ENCODE assay signal across 20 mouse cellular contexts in genomic region chr13:35875396-35875795, GRCm38 (mm10). TPM values are rescaled to one million over a fixed set of nuclear protein-coding genes. Genes with fewer than 3 reads are reported as not detected.
A peak's percentile ranks its signal among the peaks of the same experiment; 100 is the strongest.
DNase-seq lines count a peak whose midpoint lies in the region; ATAC-seq lines count a peak whose summit lies in the region.
"Had no signal": no experiment of that assay in that cellular context is flagged by ENCODE, and none has a peak within 500 bp of the region (broad histone marks: within the 10 kb centered on the region; RNA-seq: fewer than 3 reads in every experiment).

No protein-coding gene starts in this region.

- no peak for DNase-seq in frontal cortex, postnatal 14 days (ENCODE audit: low spot score in 2 of 2)
- peak; percentile 19 to 34 for DNase-seq in left cerebral cortex, postnatal 36 days (ENCODE audit: low spot score in 2 of 2)
- no peak for DNase-seq in left cerebral cortex, adult 11 months (ENCODE audit: low spot score)
- peak; percentile 26 for DNase-seq in right cerebral cortex, postnatal 25 days
- no peak for DNase-seq in right cerebral cortex, postnatal 4 days
- DNase-seq: adrenal gland, adult 8-10 months; adrenal gland, postnatal 25 days; cerebellum, adult 18-20 months; cerebellum, adult 9-10 months; cerebellum, postnatal 14 days; gastrocnemius, adult 2 months; gastrocnemius, postnatal 14 days; heart, adult 11 months; heart, postnatal 10 days; heart, postnatal 36 days had no signal

- intact Hi-C loops in left cerebral cortex, postnatal 36 days (cut with DNase I) = no loop called here

- peak; percentile 90 for ATAC-seq in frontal cortex, adult (ENCODE audit: low TSS enrichment)
- ATAC-seq: activated CD4-positive, CD25-positive, alpha-beta regulatory T cell, adult 4 months; forebrain, embryonic 13.5 days; forebrain, embryonic 16.5 days; hindbrain, embryonic 16.5 days had no signal

RNA-seq across cellular contexts. Expression of gene Rpp40, which starts 30.8 kb away (rescaled TPM):
- total RNA-seq in left cerebral cortex, postnatal 36 days (2021) = 1 to 10 TPM; 5.0 to 5.4 TPM

Comparison
In these comparisons a context has a peak if more than half of its experiments do, and no peak if none do; other contexts are left out.
1. DNase-seq: peak in left cerebral cortex, postnatal 36 days (2 of 2) and right cerebral cortex, postnatal 25 days (single experiment); none in frontal cortex, postnatal 14 days (0 of 2), left cerebral cortex, adult 11 months (single experiment) and right cerebral cortex, postnatal 4 days (single experiment).